Comparison of ENCODE assay signal across 19 mouse cellular contexts in genomic region chr10:99255830-99256570, GRCm38 (mm10). TPM values are rescaled to one million over a fixed set of nuclear protein-coding genes. Genes with fewer than 3 reads are reported as not detected.
DNase-seq lines count a peak whose midpoint lies in the region; ATAC-seq and TF ChIP-seq lines count a peak whose summit lies in the region.
"Had no signal": no experiment of that assay in that cellular context is flagged by ENCODE, and none has a peak within 500 bp of the region (broad histone marks: within the 10 kb centered on the region; RNA-seq: fewer than 3 reads in every experiment).

No protein-coding gene starts in this region.

- DNase-seq in liver, adult 2 months (ENCODE audit: extremely low read depth, low read depth, low spot score) = peak; percentile 93
- no peak for DNase-seq in liver
- peak; percentile 83 to 85 for DNase-seq in kidney, adult 8-10 months
- DNase-seq in kidney, postnatal 14 days = peak; percentile 82
- no peak for DNase-seq in hindbrain, postnatal 0 days (ENCODE audit: low spot score)
- no peak for DNase-seq in left cerebral cortex, postnatal 4 days
- DNase-seq in stomach, postnatal 0 days (ENCODE audit: low spot score) = no peak
- DNase-seq: adrenal gland, adult 2 months; cerebellum, adult 9-10 months; lung, adult 2 months; lung, postnatal 4 days; right cerebral cortex, postnatal 25 days; thymus, postnatal 25 days had no signal

- H3K4me2 ChIP-seq in hindbrain, postnatal 0 days (ENCODE audit: low read depth, low read length) = no peak overlapping the region
- H3K4me2 ChIP-seq in stomach, postnatal 0 days (replicated peaks; ENCODE audit: low read depth) = no peak overlapping the region
- H3K4me2 ChIP-seq: embryonic facial prominence, embryonic 12.5 days had no signal

- TF ChIP-seq CTCF in liver, adult 2 months (IDR thresholded peaks at IDR 0.05; ENCODE audit: low read depth, low read length) = no peak
- no peak for TF ChIP-seq CTCF in small intestine, adult 2 months (IDR thresholded peaks at IDR 0.05; ENCODE audit: extremely low read depth, insufficient read length, insufficient replicate concordance, low read depth, low read length)
- TF ChIP-seq CTCF in hindbrain, postnatal 0 days (IDR thresholded peaks at IDR 0.05; ENCODE audit: low read depth) = no peak
- TF ChIP-seq CTCF in stomach, postnatal 0 days (IDR thresholded peaks at IDR 0.05; ENCODE audit: low read depth) = no peak

- no peak for TF ChIP-seq EP300 in stomach, postnatal 0 days (optimal IDR thresholded peaks at IDR 0.05)

- intact Hi-C loops in left cerebral cortex, postnatal 4 days (cut with DNase I) = no loop called here

- H3K27ac ChIP-seq in liver, adult 2 months (replicated peaks; ENCODE audit: insufficient read depth, low read depth, low read length) = peak overlapping the region; percentile 66
- H3K27ac ChIP-seq in small intestine, adult 2 months (ENCODE audit: insufficient read depth, low read depth, low read length) = peak overlapping the region; percentile 13; the same call in 1 of the 2 replicates
- H3K27ac ChIP-seq in hindbrain, postnatal 0 days = no peak overlapping the region
- H3K27ac ChIP-seq in stomach, postnatal 0 days (replicated peaks) = no peak overlapping the region
- H3K27ac ChIP-seq: embryonic facial prominence, embryonic 12.5 days; heart, embryonic 10.5 days; hindbrain, embryonic 10.5 days; limb, embryonic 10.5 days had no signal

- 25% methylated on average over 10 of the region's 10 CpGs for WGBS in liver, adult 2 months
- WGBS in small intestine, adult 2 months = 41% methylated on average over 10 of the region's 10 CpGs
- WGBS in hindbrain, postnatal 0 days = 85% methylated on average over 10 of the region's 10 CpGs
- WGBS in stomach, postnatal 0 days = 74% methylated on average over 10 of the region's 10 CpGs

- H3K4me1 ChIP-seq in liver, adult 2 months (ENCODE audit: control insufficient read depth, insufficient read depth, low read length) = peaks cover 18% of the 10 kb centered on the region
- H3K4me1 ChIP-seq in small intestine, adult 2 months (ENCODE audit: control insufficient read depth, insufficient read depth, insufficient read length, low read length) = peaks cover 22% of the 10 kb centered on the region; the same call in 1 of the 2 replicates
- H3K4me1 ChIP-seq in hindbrain, postnatal 0 days (ENCODE audit: insufficient read depth, low read length) = no peaks in the 10 kb centered on the region
- H3K4me1 ChIP-seq in stomach, postnatal 0 days (replicated peaks; ENCODE audit: control insufficient read depth, insufficient read depth) = no peaks in the 10 kb centered on the region; the same call in 1 of the 2 replicates

- no peaks in the 10 kb centered on the region for H3K79me2 ChIP-seq in liver, adult 2 months (ENCODE audit: control insufficient read depth, insufficient read depth, low read length)

- no peak overlapping the region for H3K4me3 ChIP-seq in liver, adult 2 months (ENCODE audit: insufficient read depth, low read depth, low read length)
- no peak overlapping the region for H3K4me3 ChIP-seq in small intestine, adult 2 months (ENCODE audit: low read depth, low read length)
- H3K4me3 ChIP-seq in hindbrain, postnatal 0 days (ENCODE audit: low read length) = no peak overlapping the region
- H3K4me3 ChIP-seq in stomach, postnatal 0 days (ENCODE audit: low read depth, low read length) = no peak overlapping the region
- H3K4me3 ChIP-seq: embryonic facial prominence, embryonic 12.5 days; heart, embryonic 10.5 days; hindbrain, embryonic 10.5 days; limb, embryonic 10.5 days had no signal

- TF ChIP-seq POLR2A in liver, adult 2 months (IDR thresholded peaks at IDR 0.05; ENCODE audit: extremely low read depth, insufficient read depth, low read length) = no peak
- TF ChIP-seq POLR2A in small intestine, adult 2 months (IDR thresholded peaks at IDR 0.05; ENCODE audit: low read depth, low read length) = no peak

- no peaks in the 10 kb centered on the region for H3K36me3 ChIP-seq in liver, adult 2 months (ENCODE audit: control insufficient read depth, insufficient read depth, low read length)
- H3K36me3 ChIP-seq in small intestine, adult 2 months (ENCODE audit: control insufficient read depth, insufficient read depth, low read length) = no peaks in the 10 kb centered on the region
- H3K36me3 ChIP-seq in hindbrain, postnatal 0 days (ENCODE audit: insufficient read depth, low read length) = no peaks in the 10 kb centered on the region
- H3K36me3 ChIP-seq in stomach, postnatal 0 days (ENCODE audit: control insufficient read depth, insufficient read depth, low read length) = no peaks in the 10 kb centered on the region
- H3K36me3 ChIP-seq: embryonic facial prominence, embryonic 12.5 days; heart, embryonic 10.5 days; hindbrain, embryonic 10.5 days; limb, embryonic 10.5 days had no signal

- H3K27me3 ChIP-seq in liver, adult 2 months (ENCODE audit: control insufficient read depth, insufficient read depth, low read length) = no peaks in the 10 kb centered on the region
- no peaks in the 10 kb centered on the region for H3K27me3 ChIP-seq in small intestine, adult 2 months (ENCODE audit: control insufficient read depth, insufficient read depth, low read length)
- no peaks in the 10 kb centered on the region for H3K27me3 ChIP-seq in hindbrain, postnatal 0 days (ENCODE audit: insufficient read depth, low read length)
- H3K27me3 ChIP-seq in stomach, postnatal 0 days (ENCODE audit: control insufficient read depth, insufficient read depth, low read length) = no peaks in the 10 kb centered on the region
- H3K27me3 ChIP-seq: embryonic facial prominence, embryonic 12.5 days had no signal

- no peaks in the 10 kb centered on the region for H3K9me3 ChIP-seq in hindbrain, postnatal 0 days (ENCODE audit: low read length)
- H3K9me3 ChIP-seq in stomach, postnatal 0 days (ENCODE audit: control insufficient read depth, low read length) = no peaks in the 10 kb centered on the region
- H3K9me3 ChIP-seq: embryonic facial prominence, embryonic 12.5 days; heart, embryonic 10.5 days; hindbrain, embryonic 10.5 days; limb, embryonic 10.5 days had no signal

- H3K9ac ChIP-seq in liver, adult 2 months (ENCODE audit: low read depth, low read length) = no peak overlapping the region
- H3K9ac ChIP-seq in hindbrain, postnatal 0 days (replicated peaks; ENCODE audit: low read length) = no peak overlapping the region
- no peak overlapping the region for H3K9ac ChIP-seq in stomach, postnatal 0 days (ENCODE audit: low read length)
- H3K9ac ChIP-seq: embryonic facial prominence, embryonic 12.5 days had no signal

- no peak for ATAC-seq in hindbrain, postnatal 0 days
- ATAC-seq in stomach, postnatal 0 days (ENCODE audit: low FRiP score, low TSS enrichment) = no peak
- ATAC-seq: forebrain, embryonic 16.5 days had no signal

RNA-seq across cellular contexts. Expression of gene Dusp6, which starts 7.0 kb away (rescaled TPM):
- 29.3 and 29.9 TPM in 2 replicates for total RNA-seq in liver, adult 2 months (2014; rRNA removed)
- 45.5 and 48.4 TPM in 2 replicates for polyA plus RNA-seq in liver, adult 2 months (2012; rRNA removed)
- polyA plus RNA-seq in small intestine, adult 2 months (2012; rRNA removed) = 28.7 and 98.8 TPM in 2 replicates
- total RNA-seq in hindbrain, postnatal 0 days (2014; rRNA removed) = 65.3 and 74.0 TPM in 2 replicates
- 32.5 and 35.2 TPM in 2 replicates for polyA plus RNA-seq in hindbrain, postnatal 0 days (2015; fragmentation: Nextera tagmentation; extraction: Ambion mirVana)
- total RNA-seq in left cerebral cortex, postnatal 4 days (2021) = 10 to 100 TPM; 52.6 to 53.1 TPM
- polyA plus RNA-seq in stomach, postnatal 0 days (2015; fragmentation: Nextera tagmentation; extraction: Ambion mirVana) = 17.4 and 18.7 TPM in 2 replicates

Comparison
In these comparisons a context has a peak if more than half of its experiments do, and no peak if none do; other contexts are left out.
1. DNase-seq: peak in liver, adult 2 months (single experiment), kidney, adult 8-10 months (2 of 2) and kidney, postnatal 14 days (single experiment); none in liver (single experiment), hindbrain, postnatal 0 days (single experiment), left cerebral cortex, postnatal 4 days (single experiment) and stomach, postnatal 0 days (single experiment).
2. H3K27ac ChIP-seq: peak in liver, adult 2 months (single experiment) and small intestine, adult 2 months (single experiment); none in hindbrain, postnatal 0 days (single experiment) and stomach, postnatal 0 days (single experiment).